Mouse (Mus musculus) embryonic facial prominence, embryonic 14.5 days (tissue): ENCODE measurements around the gene Zscan29. TPM values are rescaled to one million over a fixed set of nuclear protein-coding genes. Genes with fewer than 3 reads are reported as not detected.
"Not testable (repeated sequence)": the region's sequence is repeated elsewhere in the genome, so short reads cannot be mapped to it uniquely, and the experiment has no call there.

Experiments used
- ATAC-seq: fragments of 200-750 bp; cut with Nextera tagmentation; 2 replicates; pipeline ENCODE4 v1.8.0; 2017; ENCODE audit warnings: low read depth, moderate number of reproducible peaks, moderate TSS enrichment
- DNase-seq: peaks from one replicate; pipeline ENCODE4 v3.0.0-alpha.2; 2015; ENCODE audit warnings: low spot score
- H3K27ac ChIP-seq: fragments of 300-500 bp; sonication (generic); replicated peaks from 2 replicates; pipeline ENCODE4 v1.5.1; 2014; ENCODE audit warnings: low read depth, mild to moderate bottlenecking, low read length, moderate library complexity
- H3K27me3 ChIP-seq: fragments of 300-500 bp; sonication (generic); replicated peaks from 2 replicates; pipeline ENCODE4 v1.6.1; 2014; ENCODE audit warnings: low read length; ENCODE audit not compliant: control insufficient read depth, insufficient read depth
- H3K36me3 ChIP-seq: fragments of 300-500 bp; sonication (generic); 2 replicates; pipeline ENCODE4 v1.6.1; 2014; ENCODE audit warnings: low read length, mixed read lengths; ENCODE audit not compliant: control insufficient read depth, insufficient read depth
- H3K4me1 ChIP-seq: fragments of 300-500 bp; sonication (generic); 2 replicates; pipeline ENCODE4 v1.6.1; 2014; ENCODE audit warnings: antibody characterized with exemption, low read length; ENCODE audit not compliant: control insufficient read depth, insufficient read depth
- H3K4me2 ChIP-seq: fragments of 300-500 bp; sonication (generic); 2 replicates; pipeline ENCODE4 v1.6.1; 2014; ENCODE audit warnings: low read depth, mild to moderate bottlenecking, low read length, moderate library complexity, mixed read lengths
- H3K4me3 ChIP-seq: fragments of 300-500 bp; sonication (generic); 2 replicates; pipeline ENCODE4 v1.5.1; 2014; ENCODE audit warnings: low read depth, mild to moderate bottlenecking, low read length
- H3K9ac ChIP-seq: fragments of 300-500 bp; sonication (generic); 2 replicates; pipeline ENCODE4 v1.6.1; 2014; ENCODE audit warnings: low read depth, mild to moderate bottlenecking, low read length, moderate library complexity, mixed read lengths
- H3K9me3 ChIP-seq: fragments of 300-500 bp; sonication (generic); 2 replicates; pipeline ENCODE4 v1.6.1; 2016; ENCODE audit warnings: low read length; ENCODE audit not compliant: control insufficient read depth
- WGBS: fragments of 180-500 bp; shearing (Covaris S2); extraction: QIAGEN DNeasy Blood & Tissue Kit; methylation state at CpG from one replicate; pipeline ENCODE4 v1.1.7; 2014; 5-methylcytosine and 5-hydroxymethylcytosine counted together
- polyA plus RNA-seq: library from polyadenylated mRNA; unstranded; fragments of >200 nt; fragmentation: Nextera tagmentation; extraction: Ambion mirVana; gene quantifications from 2 replicates; pipeline ENCODE4 v1.2.1, GENCODE M21; 2014

The Zscan29 gene
- polyA plus RNA-seq, 1 experiment from 2014 or later = 7.3 TPM

DNA sequence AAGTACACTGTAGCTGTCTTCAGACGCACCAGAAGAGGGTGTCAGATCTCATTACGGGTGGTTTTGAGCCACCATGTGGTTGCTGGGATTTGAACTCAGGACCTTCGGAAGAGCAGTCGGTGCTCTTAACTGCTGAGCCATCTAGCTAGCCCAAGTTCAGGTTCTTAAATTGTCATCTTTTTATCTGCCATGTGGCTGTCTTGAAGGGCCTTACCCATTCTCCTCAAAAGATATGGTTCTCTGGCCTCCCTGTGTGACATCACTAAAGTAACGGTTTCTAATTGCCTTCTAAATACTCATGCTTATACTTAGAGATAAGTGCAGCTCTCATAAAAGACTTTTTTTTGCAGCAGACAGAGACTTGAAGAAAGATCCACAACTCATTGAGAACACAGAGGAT is 44.6 kb downstream of the Zscan29 start:
- H3K9me3 ChIP-seq, H3K4me1 ChIP-seq, H3K4me2 ChIP-seq, H3K36me3 ChIP-seq, H3K27ac ChIP-seq, H3K9ac ChIP-seq, DNase-seq, ATAC-seq, H3K27me3 ChIP-seq, H3K4me3 ChIP-seq: not testable (repeated sequence)
- whole genome bisulfite sequencing = 90% methylated on average over 5 of the region's 5 CpGs

DNA sequence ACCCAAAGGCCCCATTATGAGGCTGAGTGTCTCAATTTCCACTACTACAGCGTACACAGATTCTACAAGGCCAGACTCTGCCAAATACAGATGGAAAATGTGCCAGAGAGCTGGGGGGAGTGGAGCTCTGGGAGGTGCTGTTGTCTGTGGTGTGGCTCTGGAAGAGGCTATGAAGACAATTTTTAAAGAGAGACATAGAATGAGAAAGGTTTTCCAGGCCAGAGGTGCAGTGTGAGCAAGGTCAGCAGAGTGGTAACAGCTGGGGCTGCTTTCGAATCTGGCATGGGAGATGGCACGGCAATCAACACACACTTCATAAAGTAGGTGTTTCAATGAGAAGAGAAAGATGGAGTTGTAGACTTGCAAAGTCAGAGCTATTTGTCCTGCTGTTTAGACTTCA is 51.7 kb downstream of the Zscan29 start:
- no peak overlapping the region for H3K4me3 ChIP-seq
- WGBS = 89% methylated on average over 3 of the region's 3 CpGs
- H3K27me3 ChIP-seq = no peaks in the 10 kb centered on the region
- H3K9me3 ChIP-seq = no peaks in the 10 kb centered on the region
- ATAC-seq (no peak), DNase-seq (no peak)
- H3K4me1 ChIP-seq = no peaks in the 10 kb centered on the region
- no peak overlapping the region for H3K27ac ChIP-seq
- H3K4me2 ChIP-seq = no peak overlapping the region
- no peaks in the 10 kb centered on the region for H3K36me3 ChIP-seq
- no peak overlapping the region for H3K9ac ChIP-seq

DNA sequence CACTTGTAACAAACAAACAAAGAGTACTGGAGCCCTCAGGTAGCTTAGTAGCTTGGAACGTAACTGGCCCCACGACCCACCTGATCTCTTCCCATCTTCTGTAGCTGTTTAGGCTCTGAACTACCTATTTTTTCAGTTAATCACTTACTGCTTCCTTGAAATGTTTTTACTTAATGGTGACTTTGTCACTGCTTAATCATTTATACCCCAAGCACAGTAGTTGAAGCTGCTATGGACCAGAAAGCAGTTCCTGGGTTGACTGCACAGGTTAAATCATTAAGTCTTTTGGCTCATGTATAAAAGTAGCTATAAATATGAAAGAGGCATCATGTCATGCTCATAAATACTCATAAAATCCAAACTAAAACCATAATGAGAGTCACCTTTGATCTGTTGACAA is 55.5 kb downstream of the Zscan29 start:
- no peaks in the 10 kb centered on the region for H3K9me3 ChIP-seq
- no peak overlapping the region for H3K9ac ChIP-seq
- WGBS = 88% methylated on average over 2 of the region's 2 CpGs
- no peak for ATAC-seq
- no peak overlapping the region for H3K4me2 ChIP-seq
- no peak overlapping the region for H3K4me3 ChIP-seq
- no peak for DNase-seq
- no peaks in the 10 kb centered on the region for H3K4me1 ChIP-seq
- no peaks in the 10 kb centered on the region for H3K27me3 ChIP-seq
- no peak overlapping the region for H3K27ac ChIP-seq
- H3K36me3 ChIP-seq = no peaks in the 10 kb centered on the region

DNA sequence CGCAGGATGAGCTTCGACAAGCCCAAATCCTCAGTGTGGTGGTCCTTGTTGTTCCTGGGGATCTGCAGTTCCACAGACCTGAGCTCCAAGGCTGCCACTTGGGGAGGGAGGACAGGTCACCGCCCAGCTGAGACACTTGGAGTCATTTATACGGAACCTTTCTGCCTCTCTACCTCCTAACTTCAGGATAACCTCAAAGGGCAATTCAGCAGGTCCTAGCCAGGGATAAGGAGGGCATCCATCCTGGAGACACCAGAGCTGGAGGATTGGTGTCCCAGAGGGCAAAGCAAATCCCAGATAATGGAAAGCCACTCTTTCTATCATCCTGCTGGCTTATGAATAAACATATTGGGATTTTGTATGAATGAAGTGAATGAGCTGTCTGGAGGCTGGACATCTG is 61.2 kb downstream of the Zscan29 start, which contains the start of gene Tgm7:
TSS of gene Tgm7 (minus strand) at position 101 of the 400 bp plus-strand sequence.
- Histone ChIP-seq H3K4me3 (no peak within 1 kb of the TSS), H3K27ac (no peak within 1 kb of the TSS), H3K36me3 (no peaks in the 10 kb centered on the region), H3K9me3 (no peaks in the 10 kb centered on the region), H3K27me3 (no peaks in the 10 kb centered on the region), H3K4me2 (no peak within 1 kb of the TSS), H3K9ac (no peak within 1 kb of the TSS), H3K4me1 (no peaks in the 10 kb centered on the region)
- no peak for DNase-seq
- WGBS = 90% methylated on average over 4 of the region's 4 CpGs
- ATAC-seq = no peak

Other genes with a start within 250 kb of the Zscan29 start
- 17.9 and 23.1 TPM in 2 replicates for gene Ubr1, start 200.4 kb downstream of the Zscan29 start, polyA plus RNA-seq
- gene Tmem62, start 194.1 kb downstream of the Zscan29 start, polyA plus RNA-seq = 2.7 and 3.2 TPM in 2 replicates
- 36.6 and 42.8 TPM in 2 replicates for gene Ccndbp1, start 162.7 kb downstream of the Zscan29 start, polyA plus RNA-seq
- 0.71 and 1.5 TPM in 2 replicates for gene Epb42, start 134.1 kb downstream of the Zscan29 start, polyA plus RNA-seq
- gene Tgm5, start 85.3 kb downstream of the Zscan29 start, polyA plus RNA-seq = 0.38 and 0.86 TPM in 2 replicates
- gene Tgm7, start 61.3 kb downstream of the Zscan29 start, polyA plus RNA-seq = not detected in 2 replicates
- 20.3 and 20.4 TPM in 2 replicates for gene Adal, start 30.7 kb downstream of the Zscan29 start, polyA plus RNA-seq
- gene Lcmt2, start 30.5 kb downstream of the Zscan29 start, polyA plus RNA-seq = 14.9 and 16.9 TPM in 2 replicates
- 39.5 and 41.6 TPM in 2 replicates for gene Tubgcp4, start 471 bp downstream of the Zscan29 start, polyA plus RNA-seq
- 50.3 and 60.5 TPM in 2 replicates for gene Trp53bp1, start 100.3 kb upstream of the Zscan29 start, polyA plus RNA-seq
- 10.9 and 15.8 TPM in 2 replicates for gene Map1a, start 118.5 kb upstream of the Zscan29 start, polyA plus RNA-seq
- 7.6 and 9.8 TPM in 2 replicates for gene Ppip5k1, start 184.3 kb upstream of the Zscan29 start, polyA plus RNA-seq
- gene Ckmt1, start 186.6 kb upstream of the Zscan29 start, polyA plus RNA-seq = 21.7 and 31.2 TPM in 2 replicates
- gene Strc, start 216.0 kb upstream of the Zscan29 start, polyA plus RNA-seq = 0.04 and 0.07 TPM in 2 replicates
- 572 and 576 TPM in 2 replicates for gene Pdia3, start 242.7 kb upstream of the Zscan29 start, polyA plus RNA-seq
- 1.7 and 2.1 TPM in 2 replicates for gene Catsper2, start 242.7 kb upstream of the Zscan29 start, polyA plus RNA-seq